Mouse (Mus musculus): ENCODE measurements at regions not wholly inside any gene's neighbourhood (a gene's known extent, or its start where the extent isn't known, plus 50 kb on each side); places are given as distances from the start of the nearest gene placed in this dataset.

GRCm38 (mm10) chr14:24997786-24998509, 461.0 kb upstream of the Zmiz1 start:
- Histone ChIP-seq H3K27ac (ENCODE audit: insufficient read depth, low read length) (no peak overlapping the region), H3K9ac (ENCODE audit: low read depth, poor library complexity, severe bottlenecking) (no peak overlapping the region), H3K27me3 (ENCODE audit: control insufficient read depth, insufficient read depth, low read length, poor library complexity, severe bottlenecking) (no peaks in the 10 kb centered on the region), H3K4me3 (ENCODE audit: low read depth, low read length) (no peak overlapping the region), H3K4me1 (ENCODE audit: control insufficient read depth, insufficient read depth, low read length) (no peaks in the 10 kb centered on the region), H3K36me3 (ENCODE audit: control insufficient read depth, insufficient read depth, low read length, poor library complexity, severe bottlenecking) (no peaks in the 10 kb centered on the region), H3K9me3 (replicated peaks; ENCODE audit: control insufficient read depth, insufficient read depth, low read length, poor library complexity, severe bottlenecking) (no peaks in the 10 kb centered on the region)
- TF ChIP-seq POLR2A (IDR thresholded peaks at IDR 0.05; ENCODE audit: insufficient read depth, low read length) (no peak), EP300 (IDR thresholded peaks at IDR 0.05; ENCODE audit: insufficient read depth, low read depth, low read length) (no peak), CTCF (IDR thresholded peaks at IDR 0.05; ENCODE audit: low read depth, low read length) (no peak)

GRCm38 (mm10) chr14:24999008-24999572, 459.9 kb upstream of the Zmiz1 start:
- TF ChIP-seq CTCF (IDR thresholded peaks at IDR 0.05; ENCODE audit: low read depth, low read length) (no peak), POLR2A (IDR thresholded peaks at IDR 0.05; ENCODE audit: insufficient read depth, low read length) (no peak), EP300 (IDR thresholded peaks at IDR 0.05; ENCODE audit: insufficient read depth, low read depth, low read length) (no peak)
- H3K9ac ChIP-seq (ENCODE audit: low read depth, poor library complexity, severe bottlenecking), result no peak overlapping the region
- H3K27ac ChIP-seq (ENCODE audit: insufficient read depth, low read length), result no peak overlapping the region
- no peak overlapping the region for H3K4me3 ChIP-seq (ENCODE audit: low read depth, low read length)
- H3K36me3 ChIP-seq (ENCODE audit: control insufficient read depth, insufficient read depth, low read length, poor library complexity, severe bottlenecking), result no peaks in the 10 kb centered on the region
- H3K9me3 ChIP-seq (replicated peaks; ENCODE audit: control insufficient read depth, insufficient read depth, low read length, poor library complexity, severe bottlenecking), result no peaks in the 10 kb centered on the region
- no peaks in the 10 kb centered on the region for H3K27me3 ChIP-seq (ENCODE audit: control insufficient read depth, insufficient read depth, low read length, poor library complexity, severe bottlenecking)
- no peaks in the 10 kb centered on the region for H3K4me1 ChIP-seq (ENCODE audit: control insufficient read depth, insufficient read depth, low read length)

- Histone ChIP-seq H3K27me3 (ENCODE audit: control insufficient read depth, insufficient read depth, low read length, poor library complexity, severe bottlenecking) (no peaks in the 10 kb centered on the region), H3K4me3 (ENCODE audit: low read depth, low read length) (no peak overlapping the region), H3K36me3 (ENCODE audit: control insufficient read depth, insufficient read depth, low read length, poor library complexity, severe bottlenecking) (no peaks in the 10 kb centered on the region), H3K27ac (ENCODE audit: insufficient read depth, low read length) (no peak overlapping the region), H3K9me3 (replicated peaks; ENCODE audit: control insufficient read depth, insufficient read depth, low read length, poor library complexity, severe bottlenecking) (no peaks in the 10 kb centered on the region), H3K9ac (ENCODE audit: low read depth, poor library complexity, severe bottlenecking) (no peak overlapping the region), H3K4me1 (ENCODE audit: control insufficient read depth, insufficient read depth, low read length) (no peaks in the 10 kb centered on the region)
- TF ChIP-seq CTCF (IDR thresholded peaks at IDR 0.05; ENCODE audit: low read depth, low read length) (no peak), POLR2A (IDR thresholded peaks at IDR 0.05; ENCODE audit: insufficient read depth, low read length) (no peak), EP300 (IDR thresholded peaks at IDR 0.05; ENCODE audit: insufficient read depth, low read depth, low read length) (no peak)
Observed at GRCm38 (mm10) chr14:25005241-25005946, 453.6 kb upstream of the Zmiz1 start.

GRCm38 (mm10) chr14:25011926-25012325, 447.1 kb upstream of the Zmiz1 start:
- H3K27ac ChIP-seq (ENCODE audit: insufficient read depth, low read length), result no peak overlapping the region
- no peaks in the 10 kb centered on the region for H3K4me1 ChIP-seq (ENCODE audit: control insufficient read depth, insufficient read depth, low read length)
- H3K27me3 ChIP-seq (ENCODE audit: control insufficient read depth, insufficient read depth, low read length, poor library complexity, severe bottlenecking), result no peaks in the 10 kb centered on the region
- no peaks in the 10 kb centered on the region for H3K9me3 ChIP-seq (replicated peaks; ENCODE audit: control insufficient read depth, insufficient read depth, low read length, poor library complexity, severe bottlenecking)
- H3K4me3 ChIP-seq (ENCODE audit: low read depth, low read length), result no peak overlapping the region
- no peaks in the 10 kb centered on the region for H3K36me3 ChIP-seq (ENCODE audit: control insufficient read depth, insufficient read depth, low read length, poor library complexity, severe bottlenecking)
- no peak overlapping the region for H3K9ac ChIP-seq (ENCODE audit: low read depth, poor library complexity, severe bottlenecking)
- TF ChIP-seq CTCF (IDR thresholded peaks at IDR 0.05; ENCODE audit: low read depth, low read length) (no peak), POLR2A (IDR thresholded peaks at IDR 0.05; ENCODE audit: insufficient read depth, low read length) (no peak), EP300 (IDR thresholded peaks at IDR 0.05; ENCODE audit: insufficient read depth, low read depth, low read length) (no peak)

- H3K36me3 ChIP-seq (ENCODE audit: control insufficient read depth, insufficient read depth, low read length, poor library complexity, severe bottlenecking), result no peaks in the 10 kb centered on the region
- no peak overlapping the region for H3K27ac ChIP-seq (ENCODE audit: insufficient read depth, low read length)
- H3K4me3 ChIP-seq (ENCODE audit: low read depth, low read length), result no peak overlapping the region
- no peaks in the 10 kb centered on the region for H3K4me1 ChIP-seq (ENCODE audit: control insufficient read depth, insufficient read depth, low read length)
- H3K9ac ChIP-seq (ENCODE audit: low read depth, poor library complexity, severe bottlenecking), result no peak overlapping the region
- H3K27me3 ChIP-seq (ENCODE audit: control insufficient read depth, insufficient read depth, low read length, poor library complexity, severe bottlenecking), result no peaks in the 10 kb centered on the region
- no peaks in the 10 kb centered on the region for H3K9me3 ChIP-seq (replicated peaks; ENCODE audit: control insufficient read depth, insufficient read depth, low read length, poor library complexity, severe bottlenecking)
- TF ChIP-seq CTCF (IDR thresholded peaks at IDR 0.05; ENCODE audit: low read depth, low read length) (no peak), POLR2A (IDR thresholded peaks at IDR 0.05; ENCODE audit: insufficient read depth, low read length) (no peak), EP300 (IDR thresholded peaks at IDR 0.05; ENCODE audit: insufficient read depth, low read depth, low read length) (no peak)
Observed at GRCm38 (mm10) chr14:25015288-25016238, 443.4 kb upstream of the Zmiz1 start.
